Mouse (Mus musculus) hindbrain, embryonic 13.5 days (tissue): ENCODE results near the gene Msh4. TPM values are rescaled to one million over a fixed set of nuclear protein-coding genes. Genes with fewer than 3 reads are reported as not detected.

Experiments
- ATAC-seq: fragments of 200-750 bp; cut with Nextera tagmentation; 2 replicates; pipeline ENCODE4 v1.8.0; 2017; ENCODE audit warnings: moderate TSS enrichment; ENCODE audit not compliant: low FRiP score
- H3K27ac ChIP-seq: fragments of 300-500 bp; sonication (generic); 2 replicates; pipeline ENCODE4 v1.5.1; 2015; ENCODE audit warnings: inconsistent platforms, mild to moderate bottlenecking, moderate library complexity
- H3K27me3 ChIP-seq: fragments of 300-500 bp; sonication (generic); 2 replicates; pipeline ENCODE4 v1.6.1; 2015; ENCODE audit warnings: mild to moderate bottlenecking, inconsistent platforms
- H3K36me3 ChIP-seq: fragments of 300-500 bp; sonication (generic); 2 replicates; pipeline ENCODE4 v1.6.1; 2015; ENCODE audit warnings: mild to moderate bottlenecking, inconsistent platforms
- H3K4me1 ChIP-seq: fragments of 300-500 bp; sonication (generic); replicated peaks from 2 replicates; pipeline ENCODE4 v1.6.1; 2015; ENCODE audit warnings: inconsistent platforms
- H3K4me2 ChIP-seq: fragments of 300-500 bp; sonication (generic); 2 replicates; pipeline ENCODE4 v1.6.1; 2015; ENCODE audit warnings: inconsistent platforms, mild to moderate bottlenecking, moderate library complexity
- H3K4me3 ChIP-seq: fragments of 300-500 bp; sonication (generic); 2 replicates; pipeline ENCODE4 v1.5.1; 2015; ENCODE audit warnings: mild to moderate bottlenecking, inconsistent platforms
- H3K9ac ChIP-seq: fragments of 300-500 bp; sonication (generic); 2 replicates; pipeline ENCODE4 v1.6.1; 2015; ENCODE audit warnings: mild to moderate bottlenecking, inconsistent platforms
- H3K9me3 ChIP-seq: fragments of 300-500 bp; sonication (generic); 2 replicates; pipeline ENCODE4 v1.6.1; 2016; ENCODE audit warnings: inconsistent platforms
- WGBS: fragments of 180-500 bp; shearing (Covaris S2); methylation state at CpG from one replicate; pipeline ENCODE4 v1.1.7; 2015; 5-methylcytosine and 5-hydroxymethylcytosine counted together
- polyA plus RNA-seq: library from polyadenylated mRNA; unstranded; fragments of >200 nt; fragmentation: Nextera tagmentation; extraction: Ambion mirVana; gene quantifications from 2 replicates; pipeline ENCODE4 v1.2.1, GENCODE M21; 2015

Msh4 gene
- polyA plus RNA-seq, 1 experiment from 2014 or later = 0.25 TPM

GRCm38 (mm10) chr3:153929526-153929925 is 23.6 kb upstream of the Msh4 start:
- ATAC-seq = no peak
- Histone ChIP-seq H3K4me2 (no peak overlapping the region), H3K4me3 (no peak overlapping the region), H3K36me3 (peaks cover 58% of the 10 kb centered on the region), H3K4me1 (no peaks in the 10 kb centered on the region), H3K9ac (no peak overlapping the region), H3K27ac (no peak overlapping the region), H3K9me3 (no peaks in the 10 kb centered on the region), H3K27me3 (no peaks in the 10 kb centered on the region)
- 95% methylated on average over 11 of the region's 11 CpGs for WGBS

- Histone ChIP-seq H3K4me1 (no peaks in the 10 kb centered on the region), H3K4me3 (no peak overlapping the region), H3K27me3 (no peaks in the 10 kb centered on the region), H3K27ac (no peak overlapping the region), H3K9me3 (no peaks in the 10 kb centered on the region), H3K9ac (no peak overlapping the region), H3K4me2 (no peak overlapping the region), H3K36me3 (peaks cover 50% of the 10 kb centered on the region)
- WGBS = 89% methylated on average over 7 of the region's 7 CpGs
- no peak for ATAC-seq
Measured at GRCm38 (mm10) chr3:153926333-153926732, 20.4 kb upstream of the Msh4 start.

- H3K9me3 ChIP-seq = no peaks in the 10 kb centered on the region
- no peaks in the 10 kb centered on the region for H3K4me1 ChIP-seq
- H3K27ac ChIP-seq = no peak overlapping the region
- no peak for ATAC-seq
- no peak overlapping the region for H3K9ac ChIP-seq
- no peaks in the 10 kb centered on the region for H3K27me3 ChIP-seq
- no peak overlapping the region for H3K4me2 ChIP-seq
- WGBS = 95% methylated on average over 10 of the region's 10 CpGs
- peaks cover 31% of the 10 kb centered on the region for H3K36me3 ChIP-seq
- H3K4me3 ChIP-seq = no peak overlapping the region
Measured at GRCm38 (mm10) chr3:153921147-153921910, 15.4 kb upstream of the Msh4 start.

- WGBS = 0% methylated on average over 1 of the region's 1 CpGs
- no peak for ATAC-seq
Measured at GRCm38 (mm10) chr3:153917200-153917599, 11.3 kb upstream of the Msh4 start.

DNA sequence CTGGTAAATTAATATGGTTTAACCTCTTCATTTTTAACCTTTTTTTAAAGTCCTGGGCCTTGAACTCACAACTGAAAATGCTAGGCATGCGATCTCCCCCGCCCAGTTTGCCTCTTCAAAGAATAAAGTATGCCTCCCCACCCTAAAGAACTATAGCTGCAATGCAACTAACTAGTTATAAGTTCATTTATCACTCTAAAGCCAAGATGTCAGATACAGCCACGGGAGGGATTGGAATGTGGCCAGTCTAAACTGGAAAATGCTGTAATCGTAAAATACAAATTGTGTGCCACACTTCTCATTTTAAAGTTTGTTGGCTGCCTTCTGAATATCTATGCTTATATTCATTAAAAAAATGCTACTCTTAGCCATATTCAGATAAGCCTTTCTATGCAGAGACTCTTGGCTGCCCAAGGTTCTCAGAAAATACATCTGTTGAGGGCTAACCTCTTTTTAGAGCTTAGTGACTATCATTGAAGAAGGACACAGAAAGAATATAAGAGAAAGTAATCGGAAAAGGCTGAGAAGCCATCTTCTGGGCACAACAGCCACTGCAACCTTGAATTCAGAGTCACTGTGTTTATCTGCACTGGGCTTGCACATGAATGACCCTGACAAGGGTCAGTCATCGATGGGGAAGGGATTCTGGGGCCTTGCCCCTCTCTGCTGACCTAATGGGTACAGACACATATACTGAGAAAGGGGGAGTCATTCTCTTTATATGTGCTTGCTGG is 7.7 kb upstream of the Msh4 start:
- Histone ChIP-seq H3K4me3 (peak overlapping the region; percentile 90), H3K27me3 (no peaks in the 10 kb centered on the region), H3K27ac (peak overlapping the region; percentile 96), H3K36me3 (peaks cover 22% of the 10 kb centered on the region), H3K9ac (peak overlapping the region; percentile 94), H3K4me2 (peak overlapping the region; percentile 57), H3K9me3 (no peaks in the 10 kb centered on the region), H3K4me1 (peaks cover 41% of the 10 kb centered on the region)
- ATAC-seq = no peak
- WGBS = 50% methylated on average over 6 of the region's 6 CpGs

More at GRCm38 (mm10) chr3:153917200-153917599, 11.3 kb upstream of the Msh4 start:
- H3K9ac ChIP-seq = no peak overlapping the region
- H3K9me3 ChIP-seq = no peaks in the 10 kb centered on the region
- H3K27ac ChIP-seq = no peak overlapping the region
- peaks cover 7% of the 10 kb centered on the region for H3K4me1 ChIP-seq
- peaks cover 10% of the 10 kb centered on the region for H3K36me3 ChIP-seq
- no peaks in the 10 kb centered on the region for H3K27me3 ChIP-seq
- no peak overlapping the region for H3K4me2 ChIP-seq
- no peak overlapping the region for H3K4me3 ChIP-seq

DNA sequence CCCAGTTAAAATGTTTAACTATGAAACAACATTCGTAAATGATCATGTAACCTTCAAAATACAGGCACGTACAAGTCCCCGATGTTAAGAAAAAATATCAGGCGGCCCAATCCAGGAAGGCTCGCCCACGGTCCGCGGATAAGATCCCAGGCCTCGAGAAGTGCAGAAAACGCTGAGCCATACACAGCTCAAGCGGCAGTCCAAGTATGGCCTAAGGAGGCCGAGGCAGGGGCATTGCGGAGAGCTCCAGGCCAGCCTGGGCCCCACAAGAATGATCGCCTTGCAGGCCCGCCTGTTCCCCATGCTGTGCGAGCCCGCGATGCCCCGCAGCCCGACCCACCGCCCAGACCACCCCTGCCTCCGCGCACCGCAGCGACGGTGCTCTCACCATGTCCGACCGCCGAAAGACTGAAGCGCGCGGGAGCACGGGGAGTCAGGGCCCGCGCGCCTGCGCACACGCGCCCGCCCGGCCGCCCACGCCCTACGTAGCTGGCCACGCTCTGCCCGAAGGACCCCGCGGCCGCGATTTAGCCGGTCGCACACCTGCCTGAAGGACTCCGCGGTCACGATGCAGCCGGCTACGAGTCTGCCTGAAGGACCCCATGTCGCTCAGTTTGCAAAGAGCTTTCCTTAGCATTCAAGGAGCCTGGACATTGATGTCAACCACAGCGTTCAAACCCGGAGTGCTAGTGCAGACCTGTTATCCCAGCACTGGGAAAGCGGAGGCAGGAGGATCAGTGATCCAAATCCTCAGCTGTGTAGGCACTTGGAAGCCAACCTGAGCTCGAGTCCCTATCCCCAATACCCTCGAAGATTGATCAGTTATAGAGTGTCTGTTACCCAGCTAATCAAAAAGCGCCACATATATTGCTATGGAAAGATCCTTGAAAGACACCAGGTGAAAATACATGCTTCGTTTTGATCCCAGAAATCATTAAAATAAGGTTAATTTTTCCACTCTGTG is 6.9 kb upstream of the Msh4 start, which contains the start of gene Rabggtb:
Rabggtb (minus strand) TSS at position 464 of the 964 bp plus-strand sequence.
- Histone ChIP-seq H3K4me1 (peaks cover 50% of the 10 kb centered on the region), H3K4me3 (peak within 1 kb of the TSS; percentile 90), H3K27me3 (no peaks in the 10 kb centered on the region), H3K27ac (peak within 1 kb of the TSS; percentile 96), H3K9me3 (no peaks in the 10 kb centered on the region), H3K36me3 (peaks cover 31% of the 10 kb centered on the region), H3K4me2 (peak within 1 kb of the TSS; percentile 90), H3K9ac (peak within 1 kb of the TSS; percentile 94)
- WGBS = 1% methylated on average over 65 of the region's 65 CpGs
- peak; percentile 97 for ATAC-seq

DNA sequence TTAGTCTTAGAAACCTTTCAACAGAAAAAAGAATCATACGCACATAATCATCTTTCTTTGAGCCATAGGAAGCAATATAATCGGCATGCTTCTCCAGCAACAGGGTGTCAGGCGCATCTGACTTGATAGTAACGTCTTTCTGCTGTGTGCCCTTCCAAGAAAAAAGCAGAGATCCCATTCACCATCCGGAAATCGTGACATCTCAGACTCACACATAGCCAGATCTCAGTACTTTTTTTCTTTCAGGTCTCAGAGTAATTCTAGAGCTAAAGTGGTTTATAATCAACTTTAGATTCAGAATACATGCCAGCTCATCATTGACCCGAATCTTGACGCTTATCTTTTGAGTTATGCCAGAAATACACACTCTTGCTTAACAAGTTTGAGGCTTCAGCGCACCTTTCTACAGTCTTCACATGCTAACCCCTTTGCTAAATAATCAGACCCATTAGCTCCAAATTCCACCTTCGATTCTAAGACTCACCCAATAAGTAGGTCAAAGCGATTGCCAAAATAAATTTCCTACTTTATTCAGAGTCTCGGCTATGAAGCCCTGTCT is 6.0 kb upstream of the Msh4 start:
- Histone ChIP-seq H3K4me2 (peak overlapping the region; percentile 90), H3K4me1 (peaks cover 52% of the 10 kb centered on the region), H3K27me3 (no peaks in the 10 kb centered on the region), H3K27ac (peak overlapping the region; percentile 96), H3K9ac (peak overlapping the region; percentile 94), H3K9me3 (no peaks in the 10 kb centered on the region), H3K4me3 (peak overlapping the region; percentile 90), H3K36me3 (peaks cover 38% of the 10 kb centered on the region)
- 5% methylated on average over 12 of the region's 12 CpGs for WGBS
- ATAC-seq = no peak

DNA sequence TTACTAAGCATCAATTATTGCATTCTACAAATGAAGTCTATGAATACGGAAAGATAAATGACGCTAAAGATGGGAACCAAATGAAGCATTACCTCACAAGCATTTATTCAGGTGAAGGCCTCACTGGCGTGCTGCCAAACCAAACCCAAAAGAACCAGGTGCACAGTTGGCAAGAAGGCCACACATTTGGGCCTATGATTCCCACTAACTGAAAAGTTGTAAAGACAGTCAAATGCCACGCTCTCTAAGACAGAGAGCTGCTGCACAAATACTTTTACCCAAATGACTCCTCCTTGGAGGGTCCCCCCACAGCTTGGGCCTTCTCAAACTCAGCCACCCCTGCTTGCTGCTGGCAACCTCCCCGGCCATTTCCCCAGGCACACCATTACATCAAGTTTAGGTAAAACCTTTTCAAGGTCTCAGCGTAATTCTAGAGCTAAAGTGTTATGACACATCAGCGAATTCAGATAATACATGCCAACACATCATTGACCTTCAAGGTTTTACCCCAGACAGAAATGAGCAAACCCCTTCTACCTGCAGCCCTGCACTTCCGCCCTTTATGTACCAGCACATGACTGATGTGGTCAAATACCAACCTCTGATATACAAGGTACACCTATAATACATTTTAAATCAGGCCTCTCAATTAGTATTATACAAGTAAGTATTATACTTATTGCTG is 5.4 kb upstream of the Msh4 start:
- Histone ChIP-seq H3K9ac (peak overlapping the region; percentile 94), H3K36me3 (peaks cover 44% of the 10 kb centered on the region), H3K27me3 (no peaks in the 10 kb centered on the region), H3K4me2 (peak overlapping the region; percentile 90), H3K9me3 (no peaks in the 10 kb centered on the region), H3K4me3 (peak overlapping the region; percentile 90), H3K27ac (no peak overlapping the region), H3K4me1 (peaks cover 52% of the 10 kb centered on the region)
- no peak for ATAC-seq
- 43% methylated on average over 8 of the region's 8 CpGs for WGBS

GRCm38 (mm10) chr3:153910489-153910888 is 4.6 kb upstream of the Msh4 start:
- 77% methylated on average over 7 of the region's 7 CpGs for WGBS
- Histone ChIP-seq H3K9me3 (no peaks in the 10 kb centered on the region), H3K4me3 (no peak overlapping the region), H3K4me1 (peaks cover 52% of the 10 kb centered on the region), H3K27ac (no peak overlapping the region), H3K36me3 (peaks cover 52% of the 10 kb centered on the region), H3K27me3 (no peaks in the 10 kb centered on the region), H3K4me2 (peak overlapping the region; percentile 90), H3K9ac (peak overlapping the region; percentile 94)
- no peak for ATAC-seq

DNA sequence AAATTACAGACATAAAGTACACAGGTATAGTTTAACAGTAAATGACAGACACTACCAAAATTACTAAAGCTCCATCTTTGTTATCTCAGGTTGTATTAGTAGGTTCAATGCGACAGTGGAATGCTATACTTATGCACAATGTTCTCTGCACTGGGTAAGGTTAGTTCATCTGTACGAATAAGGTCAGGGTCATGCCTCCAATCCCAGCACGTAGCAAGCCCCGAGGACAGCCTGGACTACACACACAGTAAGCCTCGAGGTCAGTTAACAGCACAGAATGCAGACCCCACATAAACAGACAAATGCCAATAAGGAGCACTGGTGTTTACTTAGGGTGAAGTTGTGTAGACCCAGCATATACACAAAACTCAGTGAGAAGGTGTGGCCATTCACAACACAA is 3.0 kb upstream of the Msh4 start:
- Histone ChIP-seq H3K27me3 (no peaks in the 10 kb centered on the region), H3K4me2 (no peak overlapping the region), H3K36me3 (peaks cover 66% of the 10 kb centered on the region), H3K9me3 (no peaks in the 10 kb centered on the region), H3K9ac (peak overlapping the region; percentile 14), H3K4me3 (no peak overlapping the region), H3K27ac (no peak overlapping the region), H3K4me1 (peaks cover 52% of the 10 kb centered on the region)
- WGBS = 78% methylated on average over 5 of the region's 5 CpGs
- no peak for ATAC-seq
